Mouse (Mus musculus): ENCODE measurements at regions not wholly inside any gene's neighbourhood (a gene's known extent, or its start where the extent isn't known, plus 50 kb on each side); places are given as distances from the start of the nearest gene placed in this dataset.
A peak's percentile ranks its signal among the peaks of the same experiment; 100 is the strongest.

GRCm38 (mm10) chr1:13782633-13783032, 2310.5 kb downstream of the 4930444P10Rik start:
- no peaks in the 10 kb centered on the region for H3K36me3 ChIP-seq (ENCODE audit: control insufficient read depth, insufficient read depth, low read length)
- no peak overlapping the region for H3K4me2 ChIP-seq (replicated peaks; ENCODE audit: low read depth)
- no peak overlapping the region for H3K27ac ChIP-seq (replicated peaks)
- H3K9ac ChIP-seq (ENCODE audit: low read length): no peak overlapping the region
- DNase-seq (ENCODE audit: low spot score) (no peak), ATAC-seq (ENCODE audit: low FRiP score, low TSS enrichment) (no peak)
- TF ChIP-seq EP300 (optimal IDR thresholded peaks at IDR 0.05): no peak
- TF ChIP-seq CTCF (IDR thresholded peaks at IDR 0.05; ENCODE audit: low read depth): no peak
- no peaks in the 10 kb centered on the region for H3K27me3 ChIP-seq (ENCODE audit: control insufficient read depth, insufficient read depth, low read length)
- no peaks in the 10 kb centered on the region for H3K4me1 ChIP-seq (replicated peaks; ENCODE audit: control insufficient read depth, insufficient read depth)
- no peaks in the 10 kb centered on the region for H3K9me3 ChIP-seq (ENCODE audit: control insufficient read depth, low read length)
- WGBS: 77% methylated on average over 3 of the region's 3 CpGs
- H3K4me3 ChIP-seq (ENCODE audit: low read depth, low read length): no peak overlapping the region

- no peaks in the 10 kb centered on the region for H3K27me3 ChIP-seq (ENCODE audit: control insufficient read depth, insufficient read depth, low read length)
- 48% methylated on average over 2 of the region's 2 CpGs for WGBS
- no peak overlapping the region for H3K9ac ChIP-seq (ENCODE audit: low read length)
- no peaks in the 10 kb centered on the region for H3K36me3 ChIP-seq (ENCODE audit: control insufficient read depth, insufficient read depth, low read length)
- DNase-seq (ENCODE audit: low spot score): no peak
- H3K27ac ChIP-seq (replicated peaks): no peak overlapping the region
- TF ChIP-seq EP300 (optimal IDR thresholded peaks at IDR 0.05) (no peak), CTCF (IDR thresholded peaks at IDR 0.05; ENCODE audit: low read depth) (no peak)
- H3K4me1 ChIP-seq (replicated peaks; ENCODE audit: control insufficient read depth, insufficient read depth): no peaks in the 10 kb centered on the region
- no peak for ATAC-seq (ENCODE audit: low FRiP score, low TSS enrichment)
- H3K4me2 ChIP-seq (replicated peaks; ENCODE audit: low read depth): no peak overlapping the region
- H3K4me3 ChIP-seq (ENCODE audit: low read depth, low read length): no peak overlapping the region
- H3K9me3 ChIP-seq (ENCODE audit: control insufficient read depth, low read length): no peaks in the 10 kb centered on the region
Measured at GRCm38 (mm10) chr1:13772106-13772505, 2321.0 kb downstream of the 4930444P10Rik start.

- no peak for TF ChIP-seq EP300 (optimal IDR thresholded peaks at IDR 0.05)
- no peak for TF ChIP-seq CTCF (IDR thresholded peaks at IDR 0.05; ENCODE audit: low read depth)
- Histone ChIP-seq H3K27ac (replicated peaks) (no peak overlapping the region), H3K4me1 (replicated peaks; ENCODE audit: control insufficient read depth, insufficient read depth) (no peaks in the 10 kb centered on the region), H3K36me3 (ENCODE audit: control insufficient read depth, insufficient read depth, low read length) (no peaks in the 10 kb centered on the region), H3K4me2 (replicated peaks; ENCODE audit: low read depth) (peak overlapping the region; percentile 2; the same call in 1 of the 2 replicates), H3K4me3 (ENCODE audit: low read depth, low read length) (no peak overlapping the region), H3K9ac (ENCODE audit: low read length) (no peak overlapping the region), H3K9me3 (ENCODE audit: control insufficient read depth, low read length) (no peaks in the 10 kb centered on the region), H3K27me3 (ENCODE audit: control insufficient read depth, insufficient read depth, low read length) (no peaks in the 10 kb centered on the region)
- ATAC-seq (ENCODE audit: low FRiP score, low TSS enrichment) (peak; percentile 90), DNase-seq (ENCODE audit: low spot score) (peak; percentile 46)
- WGBS: 16% methylated on average over 10 of the region's 10 CpGs
Measured at GRCm38 (mm10) chr1:13771014-13771463, 2322.1 kb downstream of the 4930444P10Rik start.

- Histone ChIP-seq H3K9me3 (ENCODE audit: control insufficient read depth, low read length) (no peaks in the 10 kb centered on the region), H3K36me3 (ENCODE audit: control insufficient read depth, insufficient read depth, low read length) (no peaks in the 10 kb centered on the region), H3K27ac (replicated peaks) (no peak overlapping the region), H3K4me2 (replicated peaks; ENCODE audit: low read depth) (no peak overlapping the region), H3K27me3 (ENCODE audit: control insufficient read depth, insufficient read depth, low read length) (no peaks in the 10 kb centered on the region), H3K4me1 (replicated peaks; ENCODE audit: control insufficient read depth, insufficient read depth) (no peaks in the 10 kb centered on the region), H3K4me3 (ENCODE audit: low read depth, low read length) (no peak overlapping the region), H3K9ac (ENCODE audit: low read length) (no peak overlapping the region)
- DNase-seq (ENCODE audit: low spot score) (no peak), ATAC-seq (ENCODE audit: low FRiP score, low TSS enrichment) (no peak)
- TF ChIP-seq EP300 (optimal IDR thresholded peaks at IDR 0.05) (no peak), CTCF (IDR thresholded peaks at IDR 0.05; ENCODE audit: low read depth) (no peak)
- 50% methylated on average over 1 of the region's 1 CpGs for WGBS
Measured at GRCm38 (mm10) chr1:13752479-13752878, 2338.6 kb downstream of the A830018L16Rik start.

GRCm38 (mm10) chr1:13751381-13751780, 2337.5 kb downstream of the A830018L16Rik start:
- 82% methylated on average over 1 of the region's 1 CpGs for WGBS

More at GRCm38 (mm10) chr1:13751381-13751780, 2337.5 kb downstream of the A830018L16Rik start:
- Histone ChIP-seq H3K4me1 (replicated peaks; ENCODE audit: control insufficient read depth, insufficient read depth) (no peaks in the 10 kb centered on the region), H3K9ac (ENCODE audit: low read length) (no peak overlapping the region), H3K27me3 (ENCODE audit: control insufficient read depth, insufficient read depth, low read length) (no peaks in the 10 kb centered on the region), H3K9me3 (ENCODE audit: control insufficient read depth, low read length) (no peaks in the 10 kb centered on the region), H3K27ac (replicated peaks) (no peak overlapping the region), H3K36me3 (ENCODE audit: control insufficient read depth, insufficient read depth, low read length) (no peaks in the 10 kb centered on the region), H3K4me2 (replicated peaks; ENCODE audit: low read depth) (no peak overlapping the region), H3K4me3 (ENCODE audit: low read depth, low read length) (no peak overlapping the region)
- ATAC-seq (ENCODE audit: low FRiP score, low TSS enrichment) (no peak), DNase-seq (ENCODE audit: low spot score) (no peak)
- TF ChIP-seq EP300 (optimal IDR thresholded peaks at IDR 0.05): no peak
- TF ChIP-seq CTCF (IDR thresholded peaks at IDR 0.05; ENCODE audit: low read depth): no peak
